Mouse (Mus musculus) spleen, postnatal 0 days (tissue): ENCODE data around the gene Taar7b. TPM values are rescaled to one million over a fixed set of nuclear protein-coding genes. Genes with fewer than 3 reads are reported as not detected.

Source experiments
- polyA plus RNA-seq: library from polyadenylated mRNA; unstranded; fragments of >200 nt; fragmentation: Nextera tagmentation; extraction: Ambion mirVana; gene quantifications from 2 replicates; pipeline ENCODE4 v1.2.1, GENCODE M21; 2015

Taar7b gene
- not detected in 2 replicates for polyA plus RNA-seq

DNA sequence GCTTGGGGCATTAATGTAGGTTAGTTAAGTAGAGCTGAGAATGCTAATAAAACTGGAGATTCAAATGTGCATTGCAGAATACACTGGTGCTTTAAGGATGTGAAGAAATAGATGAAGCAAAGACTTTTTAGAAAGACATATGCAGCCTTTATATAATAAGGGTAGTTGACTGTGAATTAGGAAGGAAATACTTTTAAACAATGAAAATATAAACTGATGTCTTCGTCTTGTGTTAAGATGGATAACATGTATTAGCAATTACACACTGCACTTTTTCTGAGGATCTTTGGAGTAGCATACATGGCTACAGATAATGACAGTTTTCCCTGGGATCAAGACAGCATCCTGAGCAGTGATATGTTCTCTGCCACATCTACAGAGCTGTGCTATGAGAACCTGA is at the start of gene Taar7b:
Taar7b (plus strand) TSS at position 301 of the 400 bp plus-strand sequence.

DNA sequence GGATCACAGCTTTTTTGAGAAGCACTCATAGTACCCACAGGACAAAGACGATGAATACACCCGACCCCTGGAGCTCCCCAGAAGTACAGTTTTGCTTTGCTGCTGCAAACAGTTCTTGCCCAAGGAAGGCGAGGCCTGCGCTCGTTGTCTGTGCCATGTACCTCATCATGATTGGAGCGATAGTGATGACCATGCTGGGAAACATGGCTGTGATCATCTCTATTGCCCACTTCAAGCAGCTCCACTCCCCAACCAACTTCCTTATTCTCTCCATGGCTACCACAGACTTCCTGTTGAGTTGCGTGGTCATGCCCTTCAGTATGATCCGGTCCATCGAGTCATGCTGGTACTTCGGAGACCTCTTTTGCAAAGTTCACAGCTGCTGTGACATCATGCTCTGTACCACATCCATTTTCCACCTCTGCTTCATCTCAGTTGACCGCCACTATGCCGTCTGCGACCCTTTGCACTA is 39.3 kb upstream of the Taar7b start, which contains the start of gene Taar4:
Taar4 (plus strand) TSS at position 51 of the 472 bp plus-strand sequence.

DNA sequence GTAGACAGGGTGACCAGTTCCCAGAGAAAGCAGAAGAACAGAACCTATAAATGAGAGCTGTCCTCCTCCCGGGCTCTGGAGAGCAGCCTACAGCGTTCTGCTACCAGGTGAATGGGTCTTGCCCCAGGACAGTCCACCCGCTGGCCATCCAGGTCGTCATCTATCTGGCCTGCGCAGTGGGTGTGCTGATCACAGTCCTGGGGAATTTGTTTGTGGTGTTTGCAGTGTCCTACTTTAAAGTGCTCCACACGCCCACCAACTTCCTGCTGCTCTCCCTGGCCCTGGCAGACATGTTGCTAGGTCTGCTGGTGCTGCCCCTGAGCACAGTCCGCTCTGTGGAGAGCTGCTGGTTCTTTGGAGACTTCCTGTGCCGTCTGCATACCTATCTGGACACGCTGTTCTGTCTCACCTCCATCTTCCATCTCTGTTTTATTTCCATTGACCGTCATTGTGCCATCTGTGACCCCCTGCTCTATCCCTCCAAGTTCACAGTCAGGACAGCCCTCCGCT is 29.0 kb upstream of the Taar7b start, which contains the start of gene Taar5:
Taar5 (plus strand) TSS at position 51 of the 510 bp plus-strand sequence.

GRCm38 (mm10) chr10:23985546-23985945 is 14.2 kb upstream of the Taar7b start, which contains the start of gene Taar6:
TSS of gene Taar6 (minus strand) at chr10:23985646.

GRCm38 (mm10) chr10:23993381-23993780 is 6.4 kb upstream of the Taar7b start, which contains the start of gene Taar7a:
TSS of gene Taar7a (minus strand) at chr10:23993481.

DNA sequence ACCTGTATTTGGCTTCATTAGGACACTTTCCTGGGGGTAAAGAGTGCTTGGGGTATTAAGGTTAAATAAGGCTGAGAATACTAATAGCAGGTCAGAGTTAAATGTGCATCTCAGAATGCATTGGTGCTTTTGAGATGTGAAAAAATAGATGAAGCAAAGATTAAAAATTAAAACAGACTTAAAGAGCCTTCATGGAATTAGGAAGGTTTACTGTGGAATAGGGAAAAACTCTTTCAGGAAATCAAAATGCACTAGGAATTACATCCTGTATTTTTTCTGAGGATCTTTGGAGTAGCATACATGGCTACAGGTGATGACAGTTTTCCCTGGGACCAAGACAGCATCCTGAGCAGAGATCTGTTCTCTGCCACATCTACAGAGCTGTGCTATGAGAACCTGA is 27.2 kb downstream of the Taar7b start, which contains the start of gene Taar7d:
Taar7d (plus strand) TSS at position 301 of the 400 bp plus-strand sequence.

DNA sequence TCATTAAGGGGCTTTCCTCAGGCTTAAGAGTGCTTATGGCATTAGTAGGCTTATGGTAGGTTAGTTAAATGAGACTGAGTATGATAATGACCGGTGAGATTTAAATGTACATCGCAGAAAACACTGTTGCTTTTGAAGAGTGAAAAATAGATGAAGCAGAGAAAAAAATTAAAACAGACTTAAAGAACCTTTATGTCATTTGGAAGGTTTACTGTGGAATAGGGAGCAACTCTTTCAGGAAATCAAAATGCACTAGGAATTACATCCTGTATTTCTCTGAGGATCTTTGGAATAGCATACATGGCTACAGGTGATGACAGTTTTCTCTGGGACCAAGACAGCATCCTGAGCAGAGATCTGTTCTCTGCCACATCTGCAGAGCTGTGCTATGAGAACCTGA is 37.6 kb downstream of the Taar7b start, which contains the start of gene Taar7e:
Taar7e (plus strand) TSS at position 301 of the 400 bp plus-strand sequence.

GRCm38 (mm10) chr10:24049210-24049609 is 49.5 kb downstream of the Taar7b start, which contains the start of gene Taar7f:
TSS of gene Taar7f (plus strand) at chr10:24049510.

Other genes with a start within 250 kb of the Taar7b start
- 299 and 304 TPM in 2 replicates for gene Rps12, start 212.7 kb upstream of the Taar7b start, polyA plus RNA-seq
- 2.1 and 2.2 TPM in 2 replicates for gene Slc18b1, start 203.0 kb upstream of the Taar7b start, polyA plus RNA-seq
- 2.8 and 3.0 TPM in 2 replicates for gene Vnn3, start 148.5 kb upstream of the Taar7b start, polyA plus RNA-seq
- 0.97 and 1.1 TPM in 2 replicates for gene Vnn1, start 105.3 kb upstream of the Taar7b start, polyA plus RNA-seq
- gene Taar1, start 79.6 kb upstream of the Taar7b start, polyA plus RNA-seq: not detected in 2 replicates
- not detected in 2 replicates for gene Taar2, start 61.4 kb upstream of the Taar7b start, polyA plus RNA-seq
- not detected in 2 replicates for gene Taar3, start 50.4 kb upstream of the Taar7b start, polyA plus RNA-seq
- gene Taar4, start 39.4 kb upstream of the Taar7b start, polyA plus RNA-seq: not detected in 2 replicates
- gene Taar5, start 29.2 kb upstream of the Taar7b start, polyA plus RNA-seq: not detected in 2 replicates
- not detected in 2 replicates for gene Taar6, start 14.3 kb upstream of the Taar7b start, polyA plus RNA-seq
- gene Taar7a, start 6.5 kb upstream of the Taar7b start, polyA plus RNA-seq: not detected in 2 replicates
- gene Taar7d, start 27.3 kb downstream of the Taar7b start, polyA plus RNA-seq: not detected in 2 replicates
- gene Taar7e, start 37.7 kb downstream of the Taar7b start, polyA plus RNA-seq: not detected in 2 replicates
- not detected in 2 replicates for gene Taar7f, start 49.6 kb downstream of the Taar7b start, polyA plus RNA-seq
- gene Taar8a, start 76.6 kb downstream of the Taar7b start, polyA plus RNA-seq: not detected in 2 replicates
- gene Taar8b, start 92.4 kb downstream of the Taar7b start, polyA plus RNA-seq: not detected in 2 replicates
- gene Taar8c, start 102.0 kb downstream of the Taar7b start, polyA plus RNA-seq: not detected in 2 replicates
- not detected in 2 replicates for gene Taar9, start 109.6 kb downstream of the Taar7b start, polyA plus RNA-seq
- gene Stx7, start 149.4 kb downstream of the Taar7b start, polyA plus RNA-seq: 33.8 and 42.4 TPM in 2 replicates
- gene Moxd1, start 223.6 kb downstream of the Taar7b start, polyA plus RNA-seq: 0.35 and 0.61 TPM in 2 replicates